Mouse (Mus musculus): ENCODE results near the gene Gm8265. TPM values are rescaled to one million over a fixed set of nuclear protein-coding genes. Genes with fewer than 3 reads are reported as not detected.
"Not testable (repeated sequence)": the region's sequence is repeated elsewhere in the genome, so short reads cannot be mapped to it uniquely, and the experiment has no call there.

Gm8265 gene
- polyA plus RNA-seq (2016; fragmentation: Nextera tagmentation; extraction: Ambion mirVana): not detected in 2 replicates

- H3K4me1 ChIP-seq (replicated peaks); H3K36me3 ChIP-seq; ATAC-seq (ENCODE audit: insufficient number of reproducible peaks, low FRiP score); H3K9me3 ChIP-seq (replicated peaks); H3K27me3 ChIP-seq (replicated peaks); H3K9ac ChIP-seq; H3K4me2 ChIP-seq; H3K27ac ChIP-seq (ENCODE audit: poor library complexity, severe bottlenecking); H3K4me3 ChIP-seq: not testable (repeated sequence)
- WGBS: no CpG with 5 or more reads among the region's 1 CpGs
These were observed at the start of gene Gm8265 for GRCm38 (mm10) chr14:5632928-5633327. Gene Gm8265 (minus strand): TSS chr14:5633028.

Other genes with a start within 250 kb of the Gm8265 start
- gene Gm3500, start 244.0 kb downstream of the Gm8265 start, polyA plus RNA-seq (2016; fragmentation: Nextera tagmentation; extraction: Ambion mirVana): 0.13 TPM in 2 replicates
- gene Gm3194, start 177.6 kb downstream of the Gm8265 start, polyA plus RNA-seq (2016; fragmentation: Nextera tagmentation; extraction: Ambion mirVana): 0.59 and 0.71 TPM in 2 replicates
- gene Gm8246, start 155.2 kb downstream of the Gm8265 start, polyA plus RNA-seq (2016; fragmentation: Nextera tagmentation; extraction: Ambion mirVana): not detected in 2 replicates
- gene Gm3187, start 148.8 kb downstream of the Gm8265 start, polyA plus RNA-seq (2016; fragmentation: Nextera tagmentation; extraction: Ambion mirVana): not detected in 2 replicates
- 1.4 and 1.5 TPM in 2 replicates for gene Gm3488, start 131.4 kb downstream of the Gm8265 start, polyA plus RNA-seq (2016; fragmentation: Nextera tagmentation; extraction: Ambion mirVana)
- gene Gm3532, start 94.5 kb downstream of the Gm8265 start, polyA plus RNA-seq (2016; fragmentation: Nextera tagmentation; extraction: Ambion mirVana): not detected in 2 replicates
- gene Gm9603, start 54.4 kb upstream of the Gm8265 start, polyA plus RNA-seq (2016; fragmentation: Nextera tagmentation; extraction: Ambion mirVana): not detected in 2 replicates
- gene Gm3373, start 108.5 kb upstream of the Gm8265 start, polyA plus RNA-seq (2016; fragmentation: Nextera tagmentation; extraction: Ambion mirVana): not detected in 2 replicates
- 0.97 and 1.3 TPM in 2 replicates for gene Gm3383, start 175.0 kb upstream of the Gm8265 start, polyA plus RNA-seq (2016; fragmentation: Nextera tagmentation; extraction: Ambion mirVana)
- gene Gm3424, start 197.3 kb upstream of the Gm8265 start, polyA plus RNA-seq (2016; fragmentation: Nextera tagmentation; extraction: Ambion mirVana): not detected in 2 replicates
- gene Gm8237, start 247.4 kb upstream of the Gm8265 start, polyA plus RNA-seq (2016; fragmentation: Nextera tagmentation; extraction: Ambion mirVana): not detected in 2 replicates